Mouse (Mus musculus): Measurements from ENCODE around the gene Gen1. TPM values are rescaled to one million over a fixed set of nuclear protein-coding genes. Genes with fewer than 3 reads are reported as not detected.

Gen1 gene
- polyA plus RNA-seq, 1 experiment from 2014 or later = 6.4 TPM

DNA sequence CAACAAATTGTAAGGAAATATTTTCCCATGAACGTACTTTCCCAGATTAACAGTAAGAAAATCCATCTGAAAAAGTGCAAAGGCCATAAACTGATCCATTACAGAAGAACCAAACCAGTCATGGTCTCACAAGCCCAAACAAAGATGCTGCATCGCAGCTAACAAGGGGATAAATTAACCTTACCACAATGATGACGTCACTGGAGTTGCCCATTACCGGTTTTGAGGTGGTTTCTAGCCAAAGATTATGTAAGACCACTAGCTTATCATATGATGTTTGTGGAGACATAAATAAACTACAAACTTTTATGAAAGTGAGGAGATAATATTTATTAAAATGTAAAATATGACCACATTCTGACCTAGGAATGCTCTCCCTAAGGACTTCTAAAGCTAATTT, 59.3 kb downstream of the Gen1 start:
- ATAC-seq (ENCODE audit: insufficient number of reproducible peaks, low FRiP score, low TSS enrichment, low read depth) = no peak
- Histone ChIP-seq H3K4me2 (replicated peaks) (no peak overlapping the region), H3K4me3 (replicated peaks) (no peak overlapping the region), H3K9ac (no peak overlapping the region), H3K27me3 (no peaks in the 10 kb centered on the region), H3K27ac (replicated peaks) (no peak overlapping the region), H3K36me3 (no peaks in the 10 kb centered on the region), H3K4me1 (peaks cover 10% of the 10 kb centered on the region), H3K9me3 (replicated peaks) (no peaks in the 10 kb centered on the region)
- WGBS = 75% methylated on average over 4 of the region's 4 CpGs

DNA sequence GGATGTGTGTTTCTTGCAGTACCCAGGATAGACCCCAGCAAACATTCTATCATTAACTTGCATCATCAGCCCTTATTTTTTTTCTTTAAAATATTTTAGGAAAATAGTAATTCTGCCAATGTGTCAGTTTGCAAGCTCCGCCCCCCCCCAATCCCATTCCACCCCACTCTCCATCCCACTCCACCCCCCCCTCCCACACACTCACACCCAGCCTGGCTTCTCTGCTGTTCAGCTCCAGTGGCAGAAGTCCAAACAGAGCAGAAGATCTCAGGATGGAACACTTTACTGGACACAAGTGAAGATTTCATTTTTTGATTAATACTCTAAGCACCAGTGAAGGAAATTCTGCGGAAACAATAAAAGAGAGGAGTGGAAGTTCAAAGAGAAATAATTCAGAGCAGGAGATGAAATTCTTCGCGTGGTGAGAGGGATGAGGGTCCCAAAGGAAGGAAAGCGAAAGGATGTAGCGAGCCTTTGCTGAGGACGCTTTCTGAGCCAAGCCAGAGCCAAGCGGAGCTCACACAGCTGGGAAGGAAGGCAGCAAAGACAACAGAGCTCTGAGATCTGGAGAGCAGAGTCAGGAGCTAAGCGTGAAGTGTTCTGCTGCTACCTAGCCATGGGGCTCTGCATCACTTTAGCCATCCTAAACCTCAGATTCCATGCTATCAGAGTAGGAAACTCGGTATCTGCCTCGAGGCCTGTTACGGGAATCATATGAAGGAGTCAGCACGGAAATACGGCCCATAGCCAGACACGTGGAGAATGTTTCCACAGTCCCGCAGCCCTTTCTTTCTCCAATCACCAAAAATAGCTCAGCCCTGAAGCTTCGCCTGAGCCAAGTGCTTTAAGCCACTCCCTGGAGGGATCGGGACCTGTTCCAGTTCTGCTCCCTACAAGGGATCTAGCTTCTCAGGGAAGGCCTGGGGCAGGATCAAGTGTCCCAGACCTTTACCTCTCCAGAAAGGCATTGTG, 61.6 kb downstream of the Gen1 start:
- 42% methylated on average over 18 of the region's 18 CpGs for WGBS
- H3K4me2 ChIP-seq (replicated peaks) = 0 out of 2 replicates have a peak overlapping the region, but pooled peaks have one; percentile 28
- no peaks in the 10 kb centered on the region for H3K36me3 ChIP-seq
- no peaks in the 10 kb centered on the region for H3K9me3 ChIP-seq (replicated peaks)
- H3K4me1 ChIP-seq = peaks cover 10% of the 10 kb centered on the region
- peak; percentile 67 for ATAC-seq (ENCODE audit: insufficient number of reproducible peaks, low FRiP score, low TSS enrichment, low read depth)
- H3K27me3 ChIP-seq = no peaks in the 10 kb centered on the region
- no peak overlapping the region for H3K9ac ChIP-seq
- peak overlapping the region; percentile 84 for H3K27ac ChIP-seq (replicated peaks)
- no peak overlapping the region for H3K4me3 ChIP-seq (replicated peaks)

DNA sequence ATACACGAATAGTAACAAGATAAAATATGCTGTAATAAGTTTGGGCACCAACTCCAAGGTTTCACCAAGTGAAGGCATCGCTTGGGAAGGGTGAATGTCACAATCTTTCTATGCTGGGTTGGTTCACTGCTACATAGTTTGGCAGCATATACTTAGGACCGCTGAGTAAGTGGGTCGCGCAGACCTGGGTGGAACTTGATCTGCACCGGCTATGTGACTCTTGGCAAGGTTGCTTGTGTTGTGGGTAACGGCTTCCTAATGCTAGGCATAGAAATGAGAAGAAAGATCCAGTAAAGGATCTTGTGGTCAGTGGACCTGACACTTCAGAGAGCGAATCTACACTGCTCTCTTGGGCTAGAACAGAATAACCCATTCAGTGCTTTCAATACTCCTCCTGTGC, 63.1 kb downstream of the Gen1 start:
- H3K4me3 ChIP-seq (replicated peaks) = no peak overlapping the region
- ATAC-seq (ENCODE audit: insufficient number of reproducible peaks, low FRiP score, low TSS enrichment, low read depth) = no peak
- 74% methylated on average over 8 of the region's 8 CpGs for WGBS
- peaks cover 10% of the 10 kb centered on the region for H3K4me1 ChIP-seq
- H3K9me3 ChIP-seq (replicated peaks) = no peaks in the 10 kb centered on the region
- H3K27ac ChIP-seq (replicated peaks) = no peak overlapping the region
- no peak overlapping the region for H3K9ac ChIP-seq
- no peaks in the 10 kb centered on the region for H3K36me3 ChIP-seq
- no peak overlapping the region for H3K4me2 ChIP-seq (replicated peaks)
- no peaks in the 10 kb centered on the region for H3K27me3 ChIP-seq

DNA sequence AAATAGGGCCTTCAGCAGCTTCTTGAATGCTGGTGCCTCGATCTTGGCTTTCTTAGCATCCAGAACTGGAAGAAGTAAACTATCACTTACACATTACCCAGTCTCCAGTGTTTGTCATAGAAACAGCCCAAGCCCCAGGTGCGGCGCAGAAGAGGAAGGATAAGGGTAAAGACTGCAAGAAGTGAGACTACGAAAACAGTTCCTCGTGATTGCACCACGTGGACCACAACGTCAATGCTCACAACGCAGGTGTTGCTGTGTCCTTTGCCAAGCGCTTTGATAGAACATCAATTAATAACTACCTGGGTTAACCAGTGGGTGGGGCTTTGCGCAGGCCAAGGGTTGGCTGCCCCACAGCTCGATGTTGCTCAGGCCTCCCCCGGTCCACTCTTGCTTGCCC, 64.9 kb downstream of the Gen1 start:
- no peak overlapping the region for H3K9ac ChIP-seq
- no peaks in the 10 kb centered on the region for H3K27me3 ChIP-seq
- H3K4me1 ChIP-seq = peaks cover 13% of the 10 kb centered on the region
- WGBS = 92% methylated on average over 12 of the region's 12 CpGs
- ATAC-seq (ENCODE audit: insufficient number of reproducible peaks, low FRiP score, low TSS enrichment, low read depth) = no peak
- H3K36me3 ChIP-seq = no peaks in the 10 kb centered on the region
- no peak overlapping the region for H3K27ac ChIP-seq (replicated peaks)
- H3K4me2 ChIP-seq (replicated peaks) = no peak overlapping the region
- no peak overlapping the region for H3K4me3 ChIP-seq (replicated peaks)
- H3K9me3 ChIP-seq (replicated peaks) = no peaks in the 10 kb centered on the region

DNA sequence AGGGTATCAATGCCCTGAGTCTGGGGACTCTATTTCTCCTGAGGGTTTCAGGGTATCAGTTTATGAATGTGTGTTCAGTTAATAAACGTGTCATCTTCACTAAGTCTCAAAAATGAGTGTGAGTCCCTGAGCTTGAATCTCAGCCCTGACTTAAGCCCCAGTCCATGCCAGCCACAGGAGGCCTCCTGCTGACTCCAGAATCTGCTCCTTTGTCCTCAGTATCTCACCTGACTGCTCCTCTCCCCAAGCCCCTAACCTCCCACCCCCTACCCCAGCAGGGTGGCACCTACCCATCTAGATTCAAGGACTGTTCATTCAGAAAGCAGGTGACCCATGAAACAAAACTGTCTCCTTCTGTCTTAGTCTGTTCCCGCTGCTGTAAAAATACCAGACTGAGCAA, 67.0 kb downstream of the Gen1 start:
- Histone ChIP-seq H3K27me3 (no peaks in the 10 kb centered on the region), H3K4me3 (replicated peaks) (no peak overlapping the region), H3K4me1 (peaks cover 3% of the 10 kb centered on the region; the same call in 1 of the 2 replicates), H3K27ac (replicated peaks) (no peak overlapping the region), H3K4me2 (replicated peaks) (no peak overlapping the region), H3K9ac (no peak overlapping the region), H3K9me3 (replicated peaks) (no peaks in the 10 kb centered on the region), H3K36me3 (no peaks in the 10 kb centered on the region)
- WGBS = 45% methylated on average over 2 of the region's 2 CpGs
- ATAC-seq (ENCODE audit: insufficient number of reproducible peaks, low FRiP score, low TSS enrichment, low read depth) = no peak

DNA sequence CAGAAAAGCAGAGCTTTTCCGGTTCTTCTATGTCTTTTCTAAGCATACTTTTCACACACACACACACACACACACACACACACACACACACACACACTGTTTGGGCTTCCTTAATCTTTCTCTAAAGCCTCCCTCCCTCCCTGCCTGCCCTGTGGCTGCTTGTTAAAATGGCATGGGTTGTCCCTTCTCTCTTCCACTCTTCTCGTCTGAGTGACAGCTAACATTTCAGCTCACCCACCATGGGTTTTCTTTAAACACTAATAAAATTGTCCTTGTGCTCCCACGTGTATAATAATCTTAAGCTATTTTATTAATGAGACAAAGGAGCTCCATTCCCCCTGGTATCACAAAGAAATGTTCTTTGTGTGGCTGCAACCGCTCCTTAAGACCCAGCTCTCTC, 67.6 kb downstream of the Gen1 start:
- H3K9me3 ChIP-seq (replicated peaks) = no peaks in the 10 kb centered on the region
- WGBS = 41% methylated on average over 4 of the region's 4 CpGs
- H3K4me3 ChIP-seq (replicated peaks) = no peak overlapping the region
- H3K9ac ChIP-seq = no peak overlapping the region
- no peak overlapping the region for H3K4me2 ChIP-seq (replicated peaks)
- no peak overlapping the region for H3K27ac ChIP-seq (replicated peaks)
- H3K36me3 ChIP-seq = no peaks in the 10 kb centered on the region
- H3K4me1 ChIP-seq = peaks cover 3% of the 10 kb centered on the region; the same call in 1 of the 2 replicates
- ATAC-seq (ENCODE audit: insufficient number of reproducible peaks, low FRiP score, low TSS enrichment, low read depth) = no peak
- no peaks in the 10 kb centered on the region for H3K27me3 ChIP-seq

DNA sequence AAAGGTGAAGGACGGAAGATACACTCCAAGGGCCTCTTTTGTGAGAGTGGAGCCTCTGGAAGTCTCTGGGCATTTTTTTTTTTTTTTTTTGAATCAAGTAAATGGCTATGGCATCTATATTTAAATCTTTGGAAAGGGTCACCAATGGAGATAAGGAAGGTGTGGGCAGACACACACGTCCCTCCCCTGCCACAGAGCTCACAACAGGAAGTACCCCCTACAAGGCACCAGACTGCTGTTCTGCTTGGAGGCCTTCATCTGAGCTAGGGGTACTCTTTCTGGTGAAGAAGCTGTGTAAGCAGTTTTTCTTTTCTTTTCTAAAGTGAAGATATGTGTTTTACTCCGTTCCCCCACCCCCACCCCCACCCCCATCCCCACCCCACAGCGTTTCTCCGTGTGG, 68.8 kb downstream of the Gen1 start:
- WGBS = 56% methylated on average over 5 of the region's 5 CpGs
- no peak overlapping the region for H3K27ac ChIP-seq (replicated peaks)
- H3K4me3 ChIP-seq (replicated peaks) = no peak overlapping the region
- no peak overlapping the region for H3K4me2 ChIP-seq (replicated peaks)
- H3K9me3 ChIP-seq (replicated peaks) = no peaks in the 10 kb centered on the region
- peaks cover 3% of the 10 kb centered on the region; the same call in 1 of the 2 replicates for H3K4me1 ChIP-seq
- no peak for ATAC-seq (ENCODE audit: insufficient number of reproducible peaks, low FRiP score, low TSS enrichment, low read depth)
- no peak overlapping the region for H3K9ac ChIP-seq
- no peaks in the 10 kb centered on the region for H3K36me3 ChIP-seq
- H3K27me3 ChIP-seq = no peaks in the 10 kb centered on the region

DNA sequence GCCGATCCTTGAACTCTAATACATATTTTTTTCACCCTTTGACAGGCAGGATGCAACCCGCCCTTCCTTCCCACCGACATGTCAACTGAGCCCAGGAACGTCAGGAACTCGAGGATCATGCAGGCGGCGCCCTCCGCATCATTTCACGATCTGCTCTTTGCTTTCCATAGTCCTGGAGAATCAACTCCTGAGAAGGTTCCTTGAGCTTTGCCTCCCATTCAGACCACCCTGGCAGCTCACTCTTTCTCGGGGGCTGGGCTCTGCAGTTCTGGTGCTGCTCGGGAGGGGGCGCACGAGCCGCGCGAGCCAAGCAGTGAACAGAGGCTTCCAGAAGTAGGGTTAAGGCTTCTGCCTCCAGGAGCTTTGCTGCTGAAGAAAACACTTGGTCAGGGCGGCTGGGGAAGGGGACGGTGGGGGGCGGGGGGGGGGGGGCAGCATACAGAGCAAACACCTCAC, 69.4 kb downstream of the Gen1 start:
- Histone ChIP-seq H3K9me3 (replicated peaks) (no peaks in the 10 kb centered on the region), H3K36me3 (no peaks in the 10 kb centered on the region), H3K9ac (no peak overlapping the region), H3K27me3 (no peaks in the 10 kb centered on the region), H3K4me2 (replicated peaks) (peak overlapping the region; percentile 46), H3K27ac (replicated peaks) (no peak overlapping the region), H3K4me1 (peaks cover 3% of the 10 kb centered on the region; the same call in 1 of the 2 replicates), H3K4me3 (replicated peaks) (peak overlapping the region; percentile 20; the same call in 1 of the 2 replicates)
- WGBS = 7% methylated on average over 19 of the region's 19 CpGs
- 0 out of 2 replicates have a peak, but pooled peaks have one; percentile 39 for ATAC-seq (ENCODE audit: insufficient number of reproducible peaks, low FRiP score, low TSS enrichment, low read depth)

DNA sequence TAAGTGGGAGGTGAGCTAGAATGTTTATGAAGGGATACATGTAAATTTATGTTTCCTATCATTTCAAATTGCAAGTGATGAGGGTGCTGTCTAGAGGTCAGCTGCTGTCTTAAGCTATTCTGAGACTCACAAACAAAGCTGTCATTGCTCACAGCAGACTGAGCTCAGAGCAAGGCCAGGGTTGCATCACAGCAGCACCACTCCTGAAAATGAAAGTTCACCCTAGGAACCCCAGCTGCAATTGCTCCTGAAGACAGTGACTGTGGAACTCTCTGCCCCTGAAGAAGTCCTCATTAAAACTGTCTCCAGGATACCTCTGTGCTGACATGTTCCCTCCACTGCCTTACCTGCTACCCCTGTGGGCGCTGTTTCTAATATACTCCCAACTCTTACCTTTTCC, 70.6 kb downstream of the Gen1 start:
- no peak overlapping the region for H3K4me2 ChIP-seq (replicated peaks)
- no peaks in the 10 kb centered on the region for H3K9me3 ChIP-seq (replicated peaks)
- no peaks in the 10 kb centered on the region for H3K36me3 ChIP-seq
- no peak overlapping the region for H3K9ac ChIP-seq
- H3K27me3 ChIP-seq = no peaks in the 10 kb centered on the region
- no peak for ATAC-seq (ENCODE audit: insufficient number of reproducible peaks, low FRiP score, low TSS enrichment, low read depth)
- 77% methylated on average over 1 of the region's 1 CpGs for WGBS
- no peak overlapping the region for H3K27ac ChIP-seq (replicated peaks)
- H3K4me3 ChIP-seq (replicated peaks) = no peak overlapping the region
- H3K4me1 ChIP-seq = peaks cover 3% of the 10 kb centered on the region; the same call in 1 of the 2 replicates

Measured in embryonic facial prominence, embryonic 15.5 days (tissue).